Comparison of ENCODE assay signal across 9 mouse cellular contexts in the genomic region with DNA sequence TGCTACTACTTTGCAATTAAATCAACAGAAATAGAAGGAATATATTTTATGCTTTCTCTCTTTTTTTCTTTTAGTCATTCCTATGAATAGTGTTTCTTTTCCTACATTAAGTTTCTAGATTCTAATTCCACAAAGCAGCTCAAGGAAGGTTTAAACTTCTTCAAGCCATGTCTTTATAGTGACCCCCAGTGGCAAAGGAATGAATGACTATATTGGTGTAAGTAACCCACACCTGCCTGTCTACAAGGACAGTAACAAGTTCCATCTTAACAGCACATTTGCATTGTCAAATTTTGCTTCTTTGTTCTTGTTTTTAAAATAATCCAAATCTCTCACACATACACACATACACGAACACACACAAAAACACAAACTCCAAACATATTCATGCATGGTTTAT.
DNase-seq lines count a peak whose midpoint lies in the region; ATAC-seq lines count a peak whose summit lies in the region.
"Had no signal": no experiment of that assay in that cellular context is flagged by ENCODE, and none has a peak within 500 bp of the region (broad histone marks: within the 10 kb centered on the region; RNA-seq: fewer than 3 reads in every experiment).

No protein-coding gene starts in this region.

- no peaks in the 10 kb centered on the region for H3K9me3 ChIP-seq in heart, embryonic 11.5 days (replicated peaks; ENCODE audit: control insufficient read depth, low read length)
- H3K9me3 ChIP-seq in neural tube, embryonic 15.5 days (replicated peaks) = no peaks in the 10 kb centered on the region
- H3K9me3 ChIP-seq: liver, embryonic 13.5 days had no signal

- H3K4me3 ChIP-seq in heart, embryonic 11.5 days (ENCODE audit: low read depth, low read length) = no peak overlapping the region
- no peak overlapping the region for H3K4me3 ChIP-seq in neural tube, embryonic 15.5 days (replicated peaks)
- H3K4me3 ChIP-seq: liver, embryonic 13.5 days had no signal

- no peak overlapping the region for H3K9ac ChIP-seq in heart, embryonic 11.5 days (ENCODE audit: low read depth, low read length)
- no peak overlapping the region for H3K9ac ChIP-seq in neural tube, embryonic 15.5 days (replicated peaks)
- H3K9ac ChIP-seq: liver, embryonic 13.5 days had no signal

- 12% methylated on average over 1 of the region's 1 CpGs for WGBS in heart, embryonic 11.5 days (ENCODE audit: insufficient replicate concordance)
- 43% methylated on average over 1 of the region's 1 CpGs for WGBS in neural tube, embryonic 15.5 days

- no peaks in the 10 kb centered on the region for H3K36me3 ChIP-seq in heart, embryonic 11.5 days (ENCODE audit: control insufficient read depth, insufficient read depth, low read length)
- no peaks in the 10 kb centered on the region for H3K36me3 ChIP-seq in neural tube, embryonic 15.5 days
- H3K36me3 ChIP-seq: liver, embryonic 13.5 days had no signal

- no peak overlapping the region for H3K4me2 ChIP-seq in heart, embryonic 11.5 days
- no peak overlapping the region for H3K4me2 ChIP-seq in neural tube, embryonic 15.5 days
- H3K4me2 ChIP-seq: liver, embryonic 13.5 days had no signal

- H3K4me1 ChIP-seq in heart, embryonic 11.5 days (ENCODE audit: control insufficient read depth, insufficient read depth, low read length) = no peaks in the 10 kb centered on the region
- no peaks in the 10 kb centered on the region for H3K4me1 ChIP-seq in neural tube, embryonic 15.5 days
- H3K4me1 ChIP-seq: liver, embryonic 13.5 days had no signal

- DNase-seq in heart, adult 18-20 months = peak; percentile 17 to 57
- peak; percentile 21 for DNase-seq in thymus, postnatal 14 days
- no peak for DNase-seq in thymus, postnatal 4 days
- peak; percentile 83 for DNase-seq in hindlimb bud, embryonic 11.5 days (ENCODE audit: extremely low spot score, low read depth, low spot score)
- DNase-seq in spleen, postnatal 36 days (ENCODE audit: low spot score in 2 of 2) = no peak
- no peak for DNase-seq in frontal cortex, postnatal 14 days (ENCODE audit: low spot score in 2 of 2)
- DNase-seq: liver, embryonic 13.5 days had no signal

- no peak for ATAC-seq in heart, embryonic 11.5 days (replicated peaks; ENCODE audit: insufficient number of reproducible peaks, low FRiP score, low TSS enrichment)
- ATAC-seq in neural tube, embryonic 15.5 days (ENCODE audit: low FRiP score) = peak; percentile 82; the same call in 1 of the 2 replicates

- H3K27ac ChIP-seq in heart, embryonic 11.5 days (ENCODE audit: low read depth, low read length) = no peak overlapping the region
- H3K27ac ChIP-seq in neural tube, embryonic 15.5 days (replicated peaks) = no peak overlapping the region
- H3K27ac ChIP-seq: liver, embryonic 13.5 days had no signal

- no peaks in the 10 kb centered on the region for H3K27me3 ChIP-seq in heart, embryonic 11.5 days (ENCODE audit: control insufficient read depth, insufficient read depth, low read length)
- H3K27me3 ChIP-seq in neural tube, embryonic 15.5 days (replicated peaks) = no peaks in the 10 kb centered on the region
- H3K27me3 ChIP-seq: liver, embryonic 13.5 days had no signal

Comparison
In these comparisons a context has a peak if more than half of its experiments do, and no peak if none do; other contexts are left out.
1. DNase-seq: peak in heart, adult 18-20 months (2 of 2), thymus, postnatal 14 days (single experiment) and hindlimb bud, embryonic 11.5 days (single experiment); none in thymus, postnatal 4 days (single experiment), spleen, postnatal 36 days (0 of 2) and frontal cortex, postnatal 14 days (0 of 2).